Mouse (Mus musculus) CH12.LX (cell line): ENCODE measurements at regions not wholly inside any gene's neighbourhood (a gene's known extent, or its start where the extent isn't known, plus 50 kb on each side); places are given as distances from the start of the nearest gene placed in this dataset.
A peak's percentile ranks its signal among the peaks of the same experiment; 100 is the strongest.

Source experiments
- DNase-seq: peaks from one replicate; pipeline ENCODE4 v3.0.0-alpha.2; 2013; ENCODE audit errors: extremely low read depth
- H3K27ac ChIP-seq: 2 replicates; pipeline ENCODE4 v1.5.1; 2012; ENCODE audit warnings: low read depth, mild to moderate bottlenecking, control low read depth, moderate library complexity; ENCODE audit not compliant: insufficient read depth
- H3K27me3 ChIP-seq: replicated peaks from 2 replicates; pipeline ENCODE3; 2012; ENCODE audit warnings: inconsistent platforms
- H3K36me3 ChIP-seq, 2 experiments: replicated peaks in 1 of 2; 2 replicates each; pipeline versions ENCODE3 to v1.6.1; 2012; ENCODE audit warnings: inconsistent platforms in 1 of 2, low read length in 1 of 2, mild to moderate bottlenecking in 1 of 2, mixed read lengths in 1 of 2, moderate library complexity in 1 of 2; ENCODE audit not compliant: control insufficient read depth in 1 of 2, insufficient read depth in 1 of 2
- H3K4me1 ChIP-seq, 2 experiments: 2 replicates each; pipeline ENCODE4 v1.6.1; 2012; ENCODE audit warnings: inconsistent platforms in 1 of 2, moderate library complexity in 1 of 2; ENCODE audit not compliant: insufficient read depth in 2 of 2, control insufficient read depth in 1 of 2
- H3K4me2 ChIP-seq: 2 replicates; pipeline ENCODE4 v1.6.1; 2012; ENCODE audit warnings: low read depth, mild to moderate bottlenecking, control low read depth; ENCODE audit not compliant: poor library complexity, insufficient read depth, severe bottlenecking
- H3K4me3 ChIP-seq, 3 experiments: fragments of 150-350 bp in 1 of 3; sonication (generic) in 1 of 3; replicated peaks in 1 of 3; 2 replicates each; pipeline versions ENCODE3 to v1.5.1; 2011 to 2012; ENCODE audit warnings: low read depth in 2 of 3, low read length in 2 of 3, mild to moderate bottlenecking in 2 of 3, moderate library complexity in 2 of 3, control low read depth in 1 of 3, improper control_type of control experiment in 1 of 3, inconsistent platforms in 1 of 3, mixed read lengths in 1 of 3; ENCODE audit not compliant: poor library complexity in 1 of 3
- H3K79me2 ChIP-seq: replicated peaks from 2 replicates; pipeline ENCODE4 v1.6.1; 2012; ENCODE audit warnings: mild to moderate bottlenecking, moderate library complexity; ENCODE audit not compliant: control insufficient read depth, poor library complexity, insufficient read depth, severe bottlenecking; ENCODE audit errors: extremely low read depth
- H3K9ac ChIP-seq: 2 replicates; pipeline ENCODE4 v1.6.1; 2012; ENCODE audit warnings: low read depth, mild to moderate bottlenecking, control low read depth, moderate library complexity; ENCODE audit not compliant: insufficient read depth
- H3K9me3 ChIP-seq: replicated peaks from 2 replicates; pipeline ENCODE3; 2012; ENCODE audit warnings: low read length, inconsistent platforms, mixed read lengths
- BHLHE40 ChIP-seq: IDR thresholded peaks from 2 replicates; pipeline ENCODE4 v1.6.1; 2011; ENCODE audit warnings: mild to moderate bottlenecking, low read depth, low read length, improper control_type of control experiment
- CTCF ChIP-seq, 2 experiments: IDR thresholded peaks in 1 of 2; conservative IDR thresholded peaks in 1 of 2; 2 replicates each; pipeline ENCODE4 v1.5.1; 2011 to 2012; ENCODE audit warnings: low read depth in 2 of 2, low read length in 2 of 2, improper control_type of control experiment in 1 of 2, inconsistent platforms in 1 of 2, mild to moderate bottlenecking in 1 of 2, moderate library complexity in 1 of 2
- ELF1 ChIP-seq: IDR thresholded peaks from 2 replicates; pipeline ENCODE4 v1.6.1; 2014; ENCODE audit warnings: low read depth, mild to moderate bottlenecking, inconsistent platforms, low read length, improper control_type of control experiment
- EP300 ChIP-seq: IDR thresholded peaks from 2 replicates; pipeline ENCODE4 v1.6.1; 2011; ENCODE audit warnings: low read length, improper control_type of control experiment
- ETS1 ChIP-seq: conservative IDR thresholded peaks from 2 replicates; pipeline ENCODE4 v1.6.1; 2012; ENCODE audit warnings: low read depth, mild to moderate bottlenecking, inconsistent platforms, low read length, improper control_type of control experiment, moderate library complexity
- GABPA ChIP-seq: IDR thresholded peaks from 2 replicates; pipeline ENCODE4 v1.6.1; 2012; ENCODE audit warnings: low read depth, low read length, improper control_type of control experiment, inconsistent platforms; ENCODE audit not compliant: insufficient replicate concordance
- HCFC1 ChIP-seq: IDR thresholded peaks from 2 replicates; pipeline ENCODE4 v1.6.1; 2012; ENCODE audit warnings: low read depth, mild to moderate bottlenecking, inconsistent platforms, low read length, improper control_type of control experiment
- IRF4 ChIP-seq: IDR thresholded peaks from 2 replicates; pipeline ENCODE4 v1.6.1; 2014; ENCODE audit warnings: low read depth, mild to moderate bottlenecking, inconsistent platforms, low read length, improper control_type of control experiment
- JUN ChIP-seq: IDR thresholded peaks from 2 replicates; pipeline ENCODE4 v1.6.1; 2011; ENCODE audit warnings: low read depth, mild to moderate bottlenecking, low read length, improper control_type of control experiment, moderate library complexity; ENCODE audit not compliant: insufficient read depth
- MAX ChIP-seq: IDR thresholded peaks from 2 replicates; pipeline ENCODE4 v1.6.1; 2011; ENCODE audit warnings: low read length, improper control_type of control experiment
- MYC ChIP-seq: IDR thresholded peaks from 2 replicates; pipeline ENCODE4 v1.6.1; 2011; ENCODE audit warnings: low read depth, mild to moderate bottlenecking, improper control_type of control experiment, low read length
- NELFE ChIP-seq: IDR thresholded peaks from 2 replicates; pipeline ENCODE4 v1.6.1; 2011; ENCODE audit warnings: low read depth, low read length, improper control_type of control experiment
- POLR2A ChIP-seq: IDR thresholded peaks from 2 replicates; pipeline ENCODE4 v1.6.1; 2011; ENCODE audit warnings: low read depth, mild to moderate bottlenecking, improper control_type of control experiment, low read length
- RAD21 ChIP-seq: IDR thresholded peaks from 2 replicates; pipeline ENCODE4 v1.6.1; 2011; ENCODE audit warnings: low read depth, mild to moderate bottlenecking, low read length, improper control_type of control experiment, moderate library complexity
- RCOR1 ChIP-seq: conservative IDR thresholded peaks from 2 replicates; pipeline ENCODE4 v1.6.1; 2012; ENCODE audit warnings: low read depth, mild to moderate bottlenecking, inconsistent platforms, low read length, improper control_type of control experiment
- SMC3 ChIP-seq: IDR thresholded peaks from 2 replicates; pipeline ENCODE4 v1.6.1; 2011; ENCODE audit warnings: low read depth, low read length, improper control_type of control experiment
- TCF12 ChIP-seq: IDR thresholded peaks from 2 replicates; pipeline ENCODE4 v1.6.1; 2014; ENCODE audit warnings: low read depth, mild to moderate bottlenecking, inconsistent platforms, low read length, improper control_type of control experiment
- USF1 ChIP-seq: IDR thresholded peaks from 2 replicates; pipeline ENCODE4 v1.6.1; 2014; ENCODE audit warnings: low read depth, mild to moderate bottlenecking, inconsistent platforms, low read length, improper control_type of control experiment
- USF2 ChIP-seq: conservative IDR thresholded peaks from 2 replicates; pipeline ENCODE4 v1.6.1; 2011; ENCODE audit warnings: low read depth, low read length, improper control_type of control experiment
- ZNF384 ChIP-seq: IDR thresholded peaks from 2 replicates; pipeline ENCODE4 v1.6.1; 2012; ENCODE audit warnings: low read depth, low read length, improper control_type of control experiment, inconsistent platforms
- dilution Hi-C: fragments of 300-500 bp; cut with MboI; formaldehyde crosslinking; loops from 2 replicates; pipeline ENCODE4 v1.14.3; 2020; ENCODE audit warnings: low sequenced_read_pairs; ENCODE audit not compliant: extremely low pct_unique_long_range_greater_than_20kb, extremely low pct_ligation_motif_present
- in situ Hi-C: fragments of 300-500 bp; cut with MboI; formaldehyde crosslinking; loops from 3 replicates; pipeline ENCODE4 v1.14.3; 2019; ENCODE audit warnings: low sequenced_read_pairs, low pct_ligation_motif_present, low pct_unique_long_range_greater_than_20kb, mixed read lengths

GRCm38 (mm10) chr2:147788001-147788400 lies 258.8 kb downstream of the Foxa2 start:
- dilution Hi-C loops = no loop called here
- TF ChIP-seq RAD21 (peak; percentile 17), CTCF (conservative IDR thresholded peaks at IDR 0.05 in 1 of 2, IDR thresholded peaks at IDR 0.05 in 1 of 2; ENCODE audit: low read depth in 2 of 2, low read length in 2 of 2) (peak in 1 of 2 experiments; percentile 57; a peak in 2 of 4 replicates), GABPA (no peak), BHLHE40 (0 out of 2 replicates have a peak, but pooled peaks have one; percentile 12), JUN (no peak), ELF1 (no peak), ZNF384 (no peak), IRF4 (0 out of 2 replicates have a peak, but pooled peaks have one; percentile 24), TCF12 (no peak), RCOR1 (no peak), MAX (0 out of 2 replicates have a peak, but pooled peaks have one; percentile 36), SMC3 (peak; percentile 13; the same call in 1 of the 2 replicates), POLR2A (no peak), MYC (0 out of 2 replicates have a peak, but pooled peaks have one; percentile 42)

GRCm38 (mm10) chr2:147782496-147782895 lies 264.3 kb downstream of the Foxa2 start:
- dilution Hi-C loops = no loop called here

More at GRCm38 (mm10) chr2:147788001-147788400, 258.8 kb downstream of the Foxa2 start:
- in situ Hi-C loops = no loop called here
- no peaks in the 10 kb centered on the region for H3K36me3 ChIP-seq
- no peaks in the 10 kb centered on the region; a peak in 1 of 4 replicates for H3K4me1 ChIP-seq
- H3K4me3 ChIP-seq = no peak overlapping the region
- no peak overlapping the region for H3K9ac ChIP-seq
- no peak overlapping the region for H3K4me2 ChIP-seq
- H3K79me2 ChIP-seq = no peaks in the 10 kb centered on the region
- H3K27ac ChIP-seq = no peak overlapping the region
- no peaks in the 10 kb centered on the region for H3K9me3 ChIP-seq
- DNase-seq = peak; percentile 6
- peaks cover 4% of the 10 kb centered on the region for H3K27me3 ChIP-seq

More at GRCm38 (mm10) chr2:147782496-147782895, 264.3 kb downstream of the Foxa2 start:
- peaks cover 3% of the 10 kb centered on the region for H3K9me3 ChIP-seq
- TF ChIP-seq JUN = no peak
- TF ChIP-seq NELFE = no peak
- no peak for TF ChIP-seq HCFC1
- no peak for TF ChIP-seq USF2
- no peak for TF ChIP-seq ETS1
- no peak for TF ChIP-seq BHLHE40
- TF ChIP-seq ELF1 = no peak
- TF ChIP-seq CTCF (conservative IDR thresholded peaks at IDR 0.05 in 1 of 2, IDR thresholded peaks at IDR 0.05 in 1 of 2; ENCODE audit: low read depth in 2 of 2, low read length in 2 of 2) = no peak
- no peak for TF ChIP-seq RCOR1
- no peak for TF ChIP-seq USF1
- TF ChIP-seq EP300 = no peak
- no peaks in the 10 kb centered on the region for H3K4me1 ChIP-seq
- H3K27ac ChIP-seq = no peak overlapping the region
- peaks cover 5% of the 10 kb centered on the region for H3K27me3 ChIP-seq
- in situ Hi-C loops = no loop called here
- no peaks in the 10 kb centered on the region for H3K79me2 ChIP-seq
- no peak overlapping the region for H3K4me3 ChIP-seq
- no peaks in the 10 kb centered on the region for H3K36me3 ChIP-seq
- no peak for DNase-seq
- no peak overlapping the region for H3K4me2 ChIP-seq
- H3K9ac ChIP-seq = no peak overlapping the region
